Mouse (Mus musculus) left cerebral cortex, adult 8-10 months (tissue): ENCODE data around the gene Gramd1b. TPM values are rescaled to one million over a fixed set of nuclear protein-coding genes. Genes with fewer than 3 reads are reported as not detected.

ENCODE experiments used
- DNase-seq, 2 experiments: peaks; one replicate each; pipeline ENCODE4 v3.0.0; 2022; ENCODE audit warnings: low spot score in 2 of 2
- total RNA-seq, 4 experiments: library from RNA; stranded (reverse); gene quantifications; 2 replicates each; pipeline ENCODE4 v1.2.4; 2022

Gene Gramd1b
- total RNA-seq, 4 experiments from 2014 or later: 125 to 138 (median 137) TPM

DNA sequence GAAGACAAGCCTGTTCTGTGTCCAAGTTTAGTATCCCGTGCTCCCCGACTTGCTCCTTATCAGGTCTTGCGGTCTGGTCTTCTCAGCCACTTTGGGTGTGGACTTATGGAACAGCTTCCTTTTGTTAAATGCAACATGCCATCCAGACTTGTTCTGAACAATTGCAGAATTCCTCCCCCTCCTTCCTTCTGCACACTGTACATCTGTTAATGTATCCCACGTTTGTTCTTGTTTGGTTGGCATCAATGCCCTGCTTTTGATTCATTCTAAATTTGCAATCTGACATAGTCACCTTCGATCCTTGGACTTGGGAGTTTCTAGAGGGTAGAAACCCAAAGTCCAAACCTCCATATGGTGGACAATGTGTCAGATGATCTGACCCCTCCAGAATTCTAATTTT, 255.3 kb downstream of the Gramd1b start:
- DNase-seq: no peak

GRCm38 (mm10) chr9:40272822-40273221, 258.4 kb downstream of the Gramd1b start:
- no peak for DNase-seq

DNA sequence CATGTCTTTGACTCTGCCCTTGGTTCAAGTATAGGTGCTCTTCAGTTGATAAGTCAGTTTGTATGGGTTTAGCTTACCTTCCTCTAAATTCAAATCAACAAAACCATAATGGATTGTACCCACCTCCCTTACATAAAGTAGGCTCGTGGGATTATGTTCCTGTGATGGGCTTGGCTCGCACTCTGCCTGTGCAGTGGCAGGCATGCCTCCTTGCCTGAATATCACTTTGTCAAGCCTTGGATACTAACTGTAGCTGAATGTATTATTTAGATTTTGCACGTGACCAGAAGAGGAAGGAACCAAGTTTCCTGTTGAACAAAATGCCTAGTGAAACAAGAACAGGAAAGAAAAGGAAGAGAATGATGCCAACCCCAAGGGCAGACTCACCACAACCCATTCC, 260.1 kb downstream of the Gramd1b start:
- no peak for DNase-seq

GRCm38 (mm10) chr9:40269880-40270279, 261.3 kb downstream of the Gramd1b start:
- DNase-seq: no peak

- peak; percentile 63 to 88 for DNase-seq
Observed at GRCm38 (mm10) chr9:40269103-40269861, 261.9 kb downstream of the Gramd1b start, which contains the start of gene Scn3b. Gene Scn3b (plus strand): TSS chr9:40269217.

- no peak for DNase-seq
Observed at GRCm38 (mm10) chr9:40268748-40269102, 262.5 kb downstream of the Gramd1b start.

DNA sequence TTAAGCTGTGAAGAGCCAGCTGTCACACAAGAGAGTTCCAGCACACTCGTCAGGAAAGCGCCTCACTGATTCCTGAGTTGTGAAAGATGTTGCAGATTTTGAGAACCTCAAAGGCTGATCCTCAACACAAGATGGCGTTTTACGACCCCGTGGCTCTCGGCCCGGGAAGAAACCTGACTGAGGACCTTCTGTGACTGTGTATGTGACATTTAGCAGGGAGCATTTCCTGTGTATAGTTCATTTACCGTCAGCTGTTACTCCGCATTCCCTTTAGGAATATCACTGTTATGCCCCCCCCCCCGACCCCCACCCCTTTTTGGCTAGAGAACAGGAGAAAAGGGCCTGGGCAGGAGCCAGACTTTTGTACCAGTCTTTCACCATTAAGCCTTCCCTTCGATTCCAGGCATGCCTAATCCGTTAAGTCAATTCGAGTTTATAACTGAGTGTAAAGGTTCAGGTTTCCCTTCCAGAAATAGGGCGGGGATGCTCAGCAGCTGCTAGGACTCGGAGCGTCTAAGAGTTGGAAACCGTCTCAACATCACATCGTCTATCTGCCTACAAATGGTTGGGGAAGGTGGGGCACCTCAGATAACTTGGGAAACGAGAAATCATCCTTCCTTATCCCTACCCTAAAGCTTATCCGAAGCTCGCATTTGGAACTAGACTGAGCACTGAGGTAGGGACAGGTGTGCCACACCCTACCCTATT, 263.0 kb downstream of the Gramd1b start:
- no peak for DNase-seq

DNA sequence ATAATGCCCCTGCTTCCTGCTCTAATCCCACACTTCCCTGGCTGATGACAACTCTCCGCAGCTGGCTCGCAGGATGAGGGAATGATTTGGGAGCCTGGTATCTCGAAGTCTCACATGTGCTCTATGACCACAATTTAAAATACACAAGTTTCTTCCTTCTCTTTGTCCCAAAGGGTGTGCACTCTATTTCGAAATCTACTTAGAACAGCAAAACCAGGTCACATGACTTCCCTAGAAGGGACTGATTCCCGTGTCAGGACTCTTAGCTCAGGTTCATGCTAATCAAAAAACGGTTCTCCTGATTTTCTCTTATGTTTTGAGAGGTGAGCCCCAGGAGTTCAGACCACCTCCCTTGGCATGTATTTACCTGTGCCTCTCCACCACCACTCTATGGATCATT, 267.3 kb downstream of the Gramd1b start:
- DNase-seq: no peak

- no peak for DNase-seq
Observed at GRCm38 (mm10) chr9:40252459-40252858, 278.7 kb downstream of the Gramd1b start.

- DNase-seq: no peak
Observed at GRCm38 (mm10) chr9:40249106-40249505, 282.1 kb downstream of the Gramd1b start.

GRCm38 (mm10) chr9:40246702-40247101, 284.5 kb downstream of the Gramd1b start:
- DNase-seq: no peak

- DNase-seq: no peak
Observed at GRCm38 (mm10) chr9:40245974-40246665, 285.1 kb downstream of the Gramd1b start.

DNA sequence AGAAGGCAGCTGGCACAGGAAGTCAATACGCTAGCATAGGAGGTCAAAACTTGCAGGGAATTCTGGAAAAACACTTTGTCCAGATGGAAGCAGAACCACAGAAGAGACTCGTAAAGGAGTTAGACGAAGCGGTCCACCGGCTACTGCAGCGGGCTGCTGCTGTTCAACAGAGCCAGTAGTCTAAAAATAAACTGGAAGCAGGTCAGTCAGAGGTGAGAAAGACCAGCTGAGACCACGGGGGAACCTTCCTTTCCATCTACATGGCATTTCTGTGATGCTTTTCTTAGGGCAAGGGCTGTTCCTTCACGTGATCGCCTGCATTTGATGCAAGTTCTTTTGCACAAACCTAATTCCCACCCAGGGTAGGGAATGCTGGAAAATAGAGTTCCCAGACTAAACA, 285.7 kb downstream of the Gramd1b start:
- no peak for DNase-seq

Other genes with a start within 250 kb of the Gramd1b start
- not detected for gene Gm21915, start 139.2 kb upstream of the Gramd1b start, total RNA-seq
- 10 to 100 TPM; 23.9 to 26.1 (median 25.0) TPM for gene Clmp, start 154.6 kb upstream of the Gramd1b start, total RNA-seq